Mouse (Mus musculus) lung, embryonic 15.5 days (tissue): ENCODE results near the gene 4930503E14Rik. TPM values are rescaled to one million over a fixed set of nuclear protein-coding genes. Genes with fewer than 3 reads are reported as not detected.
"Not testable (repeated sequence)": the region's sequence is repeated elsewhere in the genome, so short reads cannot be mapped to it uniquely, and the experiment has no call there.

Experiments
- ATAC-seq: fragments of 200-750 bp; cut with Nextera tagmentation; 2 replicates; pipeline ENCODE4 v1.8.0; 2017; ENCODE audit warnings: moderate number of reproducible peaks, borderline replicate concordance; ENCODE audit not compliant: low FRiP score, low TSS enrichment; ENCODE audit errors: extremely low read depth
- H3K27ac ChIP-seq: fragments of 300-500 bp; sonication (generic); 2 replicates; pipeline ENCODE4 v1.5.1; 2015; ENCODE audit warnings: moderate library complexity, mild to moderate bottlenecking, inconsistent platforms
- H3K27me3 ChIP-seq: fragments of 300-500 bp; sonication (generic); 2 replicates; pipeline ENCODE4 v1.6.1; 2015; ENCODE audit warnings: inconsistent platforms
- H3K36me3 ChIP-seq: fragments of 300-500 bp; sonication (generic); 2 replicates; pipeline ENCODE4 v1.6.1; 2015; ENCODE audit warnings: inconsistent platforms
- H3K4me1 ChIP-seq: fragments of 300-500 bp; sonication (generic); 2 replicates; pipeline ENCODE4 v1.6.1; 2015; ENCODE audit warnings: inconsistent platforms
- H3K4me2 ChIP-seq: fragments of 300-500 bp; sonication (generic); 2 replicates; pipeline ENCODE4 v1.6.1; 2015; ENCODE audit warnings: inconsistent platforms, mild to moderate bottlenecking, moderate library complexity
- H3K4me3 ChIP-seq: fragments of 300-500 bp; sonication (generic); 2 replicates; pipeline ENCODE4 v1.5.1; 2015; ENCODE audit warnings: mild to moderate bottlenecking, inconsistent platforms
- H3K9ac ChIP-seq: fragments of 300-500 bp; sonication (generic); 2 replicates; pipeline ENCODE4 v1.6.1; 2015; ENCODE audit warnings: inconsistent platforms
- H3K9me3 ChIP-seq: fragments of 300-500 bp; sonication (generic); 2 replicates; pipeline ENCODE4 v1.6.1; 2016; ENCODE audit warnings: inconsistent platforms
- WGBS: fragments of 180-500 bp; shearing (Covaris S2); methylation state at CpG from one replicate; pipeline ENCODE4 v1.1.7; 2015; 5-methylcytosine and 5-hydroxymethylcytosine counted together
- polyA plus RNA-seq: library from polyadenylated mRNA; unstranded; fragments of >200 nt; fragmentation: Nextera tagmentation; extraction: Ambion mirVana; gene quantifications from 2 replicates; pipeline ENCODE4 v1.2.1, GENCODE M21; 2015

The 4930503E14Rik gene
- polyA plus RNA-seq = not detected in 2 replicates

DNA sequence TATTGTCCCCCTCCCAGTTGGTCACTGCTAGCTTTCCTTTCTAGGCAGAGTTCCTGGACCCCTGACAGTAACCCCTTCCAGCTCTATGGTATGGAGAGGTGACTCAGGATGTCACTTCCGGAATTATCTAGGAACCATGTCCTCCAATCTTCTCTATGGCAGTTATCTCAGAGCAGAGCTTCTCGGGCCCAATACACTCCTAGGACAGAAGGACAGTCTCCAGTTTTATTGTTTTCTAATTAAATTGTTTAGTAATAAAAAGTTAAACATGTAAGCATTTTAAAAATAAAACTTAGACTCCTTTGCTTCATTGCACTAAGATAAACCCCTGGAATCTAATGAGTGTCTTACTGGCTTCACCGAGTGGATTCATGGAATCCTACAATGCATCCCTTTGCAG is at the start of gene 4930503E14Rik:
Gene 4930503E14Rik, minus strand, starts transcription at position 101 of the 400 bp plus-strand sequence.
- H3K27ac ChIP-seq, H3K9ac ChIP-seq, H3K27me3 ChIP-seq, ATAC-seq, H3K36me3 ChIP-seq, H3K4me3 ChIP-seq, H3K4me2 ChIP-seq, H3K9me3 ChIP-seq, H3K4me1 ChIP-seq: not testable (repeated sequence)
- 79% methylated on average over 3 of the region's 3 CpGs for WGBS

GRCm38 (mm10) chr14:44248039-44248438 is 35.0 kb upstream of the 4930503E14Rik start:
- Histone ChIP-seq H3K9me3 (no peaks in the 10 kb centered on the region), H3K36me3 (no peaks in the 10 kb centered on the region), H3K4me2 (no peak overlapping the region), H3K4me1 (no peaks in the 10 kb centered on the region), H3K9ac (no peak overlapping the region), H3K4me3 (no peak overlapping the region), H3K27ac (no peak overlapping the region), H3K27me3 (no peaks in the 10 kb centered on the region)
- 89% methylated on average over 16 of the region's 16 CpGs for WGBS
- no peak for ATAC-seq

GRCm38 (mm10) chr14:44197361-44197760 is 15.7 kb downstream of the 4930503E14Rik start, which contains the start of gene Gm8212:
Gene Gm8212 (plus strand): TSS chr14:44197661.
- not testable (repeated sequence) for H3K4me1 ChIP-seq, H3K4me2 ChIP-seq, H3K27me3 ChIP-seq, H3K9me3 ChIP-seq, H3K36me3 ChIP-seq, H3K4me3 ChIP-seq, ATAC-seq, H3K9ac ChIP-seq, H3K27ac ChIP-seq
- WGBS = 92% methylated on average over 2 of the region's 3 CpGs

DNA sequence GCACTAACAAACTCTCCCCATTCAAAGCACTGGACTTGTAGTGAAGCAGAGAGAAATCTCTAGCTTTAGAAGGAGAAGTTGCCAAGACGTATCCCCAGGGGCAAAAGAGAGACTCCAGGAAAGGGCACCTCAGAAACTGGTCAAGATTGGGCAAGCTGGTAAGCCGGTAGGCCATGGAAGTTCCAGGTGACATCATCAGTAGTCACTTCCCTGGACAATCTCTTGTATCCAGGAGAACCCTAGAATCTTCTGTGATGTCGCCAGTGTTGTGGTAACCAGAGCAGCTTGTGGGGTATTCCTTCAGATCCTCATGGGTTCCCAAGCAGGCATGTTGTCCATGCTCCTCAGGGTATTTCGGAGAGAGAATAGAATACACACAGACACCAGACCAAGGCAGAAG is 89.5 kb downstream of the 4930503E14Rik start, which contains the start of gene Gm3327:
Gene Gm3327, plus strand, starts transcription at position 301 of the 400 bp plus-strand sequence.
- ATAC-seq, H3K4me3 ChIP-seq, H3K9me3 ChIP-seq, H3K27ac ChIP-seq, H3K9ac ChIP-seq, H3K27me3 ChIP-seq, H3K4me1 ChIP-seq, H3K36me3 ChIP-seq, H3K4me2 ChIP-seq: not testable (repeated sequence)
- whole genome bisulfite sequencing = 86% methylated on average over 4 of the region's 4 CpGs

Other genes starting within 250 kb of the 4930503E14Rik start
- not detected in 2 replicates for gene Ang6, start 211.0 kb downstream of the 4930503E14Rik start, polyA plus RNA-seq
- gene Ear2, start 110.6 kb downstream of the 4930503E14Rik start, polyA plus RNA-seq = 3.7 and 4.3 TPM in 2 replicates
- gene Gm3327, start 89.4 kb downstream of the 4930503E14Rik start, polyA plus RNA-seq = not detected in 2 replicates
- gene Gm8212, start 15.6 kb downstream of the 4930503E14Rik start, polyA plus RNA-seq = not detected in 2 replicates
- gene Gm8220, start 72.3 kb upstream of the 4930503E14Rik start, polyA plus RNA-seq = not detected in 2 replicates
- gene Gm5930, start 125.3 kb upstream of the 4930503E14Rik start, polyA plus RNA-seq = not detected in 2 replicates
- gene Gm8229, start 152.1 kb upstream of the 4930503E14Rik start, polyA plus RNA-seq = not detected in 2 replicates
- not detected in 2 replicates for gene Gm3371, start 197.4 kb upstream of the 4930503E14Rik start, polyA plus RNA-seq
- gene Gm8232, start 220.4 kb upstream of the 4930503E14Rik start, polyA plus RNA-seq = not detected in 2 replicates